Mouse (Mus musculus): ENCODE results near the gene Dse. TPM values are rescaled to one million over a fixed set of nuclear protein-coding genes. Genes with fewer than 3 reads are reported as not detected.
A peak's percentile ranks its signal among the peaks of the same experiment; 100 is the strongest.

The Dse gene
- polyA plus RNA-seq, 1 experiment = 77.3 TPM

- H3K4me1 ChIP-seq (ENCODE audit: control insufficient read depth, insufficient read depth, low read length) = no peaks in the 10 kb centered on the region
- H3K4me3 ChIP-seq (ENCODE audit: insufficient read depth, low read length) = no peak overlapping the region
- no peak overlapping the region for H3K27ac ChIP-seq (ENCODE audit: insufficient read depth, low read length)
- TF ChIP-seq CTCF (IDR thresholded peaks at IDR 0.05; ENCODE audit: borderline replicate concordance, insufficient read depth, low read length) (no peak), POLR2A (IDR thresholded peaks at IDR 0.05; ENCODE audit: low read depth, low read length) (no peak)
These were observed 89.7 kb downstream of the Dse start for GRCm38 (mm10) chr10:34117770-34118169.

DNA sequence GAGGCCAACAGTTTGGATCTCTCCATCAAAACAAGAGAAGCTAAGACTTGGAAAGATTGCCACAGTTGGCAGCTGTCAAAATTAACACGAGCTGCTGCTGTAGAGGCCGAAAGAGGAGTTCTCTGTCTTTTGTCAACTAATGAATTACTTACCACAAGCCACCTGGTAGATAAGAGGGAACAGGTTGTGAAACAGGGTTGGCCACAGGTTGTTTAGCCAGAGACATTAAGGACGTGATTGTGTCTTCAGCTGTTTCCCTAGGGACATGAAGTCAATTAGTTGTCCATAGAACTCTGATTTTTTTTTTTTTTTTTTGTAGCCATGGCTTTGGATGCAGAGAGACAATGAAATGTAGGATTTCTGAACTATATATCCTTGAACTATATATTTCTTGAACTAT is 90.4 kb downstream of the Dse start:
- no peak for TF ChIP-seq POLR2A (IDR thresholded peaks at IDR 0.05; ENCODE audit: low read depth, low read length)
- TF ChIP-seq CTCF (IDR thresholded peaks at IDR 0.05; ENCODE audit: borderline replicate concordance, insufficient read depth, low read length) = no peak
- Histone ChIP-seq H3K4me3 (ENCODE audit: insufficient read depth, low read length) (no peak overlapping the region), H3K27ac (ENCODE audit: insufficient read depth, low read length) (no peak overlapping the region), H3K4me1 (ENCODE audit: control insufficient read depth, insufficient read depth, low read length) (no peaks in the 10 kb centered on the region)

- H3K27ac ChIP-seq (ENCODE audit: insufficient read depth, low read length) = peak overlapping the region; percentile 14; the same call in 1 of the 2 replicates
- H3K4me3 ChIP-seq (ENCODE audit: insufficient read depth, low read length) = no peak overlapping the region
- H3K4me1 ChIP-seq (ENCODE audit: control insufficient read depth, insufficient read depth, low read length) = no peaks in the 10 kb centered on the region
- no peak for TF ChIP-seq CTCF (IDR thresholded peaks at IDR 0.05; ENCODE audit: borderline replicate concordance, insufficient read depth, low read length)
- no peak for TF ChIP-seq POLR2A (IDR thresholded peaks at IDR 0.05; ENCODE audit: low read depth, low read length)
These were observed 95.4 kb downstream of the Dse start for GRCm38 (mm10) chr10:34111964-34112738.

DNA sequence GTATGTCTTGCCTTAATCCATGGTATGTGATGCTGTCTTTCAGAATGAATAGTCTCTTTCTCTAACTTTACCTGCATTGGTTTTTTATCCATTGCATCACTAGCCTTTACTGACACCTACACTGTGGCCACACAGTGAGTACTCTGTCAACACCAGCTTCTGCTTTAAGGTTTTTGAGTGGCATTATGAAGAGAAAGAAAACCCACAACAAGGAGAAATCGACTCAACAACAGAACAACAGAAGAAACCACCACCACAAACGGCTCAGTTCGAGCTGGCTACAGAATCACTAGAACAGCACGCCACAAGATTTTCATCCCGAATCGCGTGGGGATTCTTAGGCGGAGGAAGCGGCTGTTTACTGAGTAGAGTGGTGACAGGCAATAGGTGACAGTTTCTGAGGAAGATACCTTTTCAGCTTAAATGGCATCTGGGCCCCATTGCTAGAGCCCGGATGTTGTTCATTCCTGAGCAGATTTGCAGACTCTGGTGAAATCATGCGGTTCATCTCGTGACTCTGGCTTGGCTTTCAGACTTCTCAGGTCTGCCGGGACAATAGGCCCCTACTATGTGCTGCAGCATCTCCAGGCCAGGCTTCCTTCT is 96.6 kb downstream of the Dse start:
- TF ChIP-seq CTCF (IDR thresholded peaks at IDR 0.05; ENCODE audit: borderline replicate concordance, insufficient read depth, low read length) (no peak), POLR2A (IDR thresholded peaks at IDR 0.05; ENCODE audit: low read depth, low read length) (no peak)
- no peak overlapping the region for H3K27ac ChIP-seq (ENCODE audit: insufficient read depth, low read length)
- H3K4me1 ChIP-seq (ENCODE audit: control insufficient read depth, insufficient read depth, low read length) = no peaks in the 10 kb centered on the region

More for the DNA sequence above, 96.6 kb downstream of the Dse start:
- H3K4me3 ChIP-seq (ENCODE audit: insufficient read depth, low read length) = no peak overlapping the region

Other genes with a start within 250 kb of the Dse start
- gene Rwdd1, start 188.1 kb downstream of the Dse start, polyA plus RNA-seq (2011; ENCODE audit: insufficient read length, low read depth, missing spikeins) = 72.0 and 98.0 TPM in 2 replicates
- not detected in 2 replicates for gene Trappc3l, start 170.1 kb downstream of the Dse start, polyA plus RNA-seq (2011; ENCODE audit: insufficient read length, low read depth, missing spikeins)
- gene Calhm4, start 163.4 kb downstream of the Dse start, polyA plus RNA-seq (2011; ENCODE audit: insufficient read length, low read depth, missing spikeins) = 0.14 TPM in 1 of 2 replicates, not detected in the other
- 2.0 and 2.7 TPM in 2 replicates for gene Calhm5, start 111.2 kb downstream of the Dse start, polyA plus RNA-seq (2011; ENCODE audit: insufficient read length, low read depth, missing spikeins)
- not detected in 2 replicates for gene Calhm6, start 79.7 kb downstream of the Dse start, polyA plus RNA-seq (2011; ENCODE audit: insufficient read length, low read depth, missing spikeins)
- gene Tspyl1, start 74.5 kb upstream of the Dse start, polyA plus RNA-seq (2011; ENCODE audit: insufficient read length, low read depth, missing spikeins) = 51.5 and 62.7 TPM in 2 replicates
- 14.6 and 18.7 TPM in 2 replicates for gene Tspyl4, start 89.7 kb upstream of the Dse start, polyA plus RNA-seq (2011; ENCODE audit: insufficient read length, low read depth, missing spikeins)
- 20.2 and 23.0 TPM in 2 replicates for gene Col10a1, start 182.3 kb upstream of the Dse start, polyA plus RNA-seq (2011; ENCODE audit: insufficient read length, low read depth, missing spikeins)
- 8.9 and 10.0 TPM in 2 replicates for gene Nt5dc1, start 210.8 kb upstream of the Dse start, polyA plus RNA-seq (2011; ENCODE audit: insufficient read length, low read depth, missing spikeins)